Mouse (Mus musculus): Measurements from ENCODE around the gene Arhgap1. TPM values are rescaled to one million over a fixed set of nuclear protein-coding genes. Genes with fewer than 3 reads are reported as not detected.

Arhgap1 gene
- total RNA-seq, 2 experiments from 2014 or later = 53.3 to 58.3 TPM

DNA sequence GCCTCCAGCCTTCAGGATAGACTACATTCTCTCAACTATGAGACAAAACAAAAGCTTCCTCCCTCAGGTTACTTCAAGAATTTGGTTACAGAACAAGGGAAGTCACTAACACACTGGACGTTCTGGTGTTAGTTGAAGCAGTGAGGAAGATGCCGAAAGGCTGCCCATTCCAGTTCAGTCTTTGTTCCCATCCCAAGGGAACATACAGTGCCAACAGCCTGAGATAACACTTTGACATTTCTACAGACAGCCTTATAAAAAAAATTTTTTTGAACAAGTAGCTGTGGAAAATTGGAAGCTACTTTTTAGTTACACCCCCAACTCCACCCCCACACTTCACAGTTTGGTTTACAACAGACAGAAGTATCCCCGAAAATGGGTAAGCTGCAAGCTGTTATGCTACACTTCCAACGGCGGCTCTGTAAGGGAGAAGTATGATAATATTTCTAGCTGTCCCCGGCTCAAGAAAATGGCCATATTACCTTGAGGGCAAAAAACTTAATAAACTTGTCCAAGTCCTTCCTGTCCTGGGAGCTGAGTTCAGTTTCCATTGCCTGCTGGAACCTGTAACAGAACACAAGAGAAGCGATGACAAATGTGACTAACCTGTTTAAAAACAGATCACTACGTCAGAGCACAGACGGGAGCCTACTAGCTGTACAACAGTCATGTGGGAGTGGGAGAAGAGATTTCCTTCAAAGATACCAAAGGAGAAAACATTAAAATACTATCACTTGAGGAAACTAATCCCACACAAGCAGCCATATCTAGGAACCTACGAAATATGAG is 46.0 kb downstream of the Arhgap1 start:
- no peak for DNase-seq (ENCODE audit: low spot score in 2 of 2)

DNA sequence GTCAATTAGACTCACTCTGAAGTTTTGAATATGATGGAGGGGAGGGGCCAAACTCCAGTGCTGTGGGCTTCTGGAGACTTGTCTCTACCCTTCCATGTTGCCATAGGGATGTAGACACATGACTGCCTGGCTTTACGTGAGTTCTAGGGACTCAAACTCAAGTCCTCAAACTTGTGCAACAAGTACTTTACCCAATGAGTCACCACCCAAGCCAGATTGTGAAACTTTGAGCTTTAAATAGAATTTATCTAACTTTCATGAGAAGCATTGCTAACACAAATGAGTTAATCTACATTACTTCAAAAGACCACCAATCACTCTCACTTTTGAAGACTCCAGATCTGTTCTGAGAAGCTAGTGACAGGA is 46.5 kb downstream of the Arhgap1 start:
- DNase-seq (ENCODE audit: low spot score in 2 of 2) = no peak

DNA sequence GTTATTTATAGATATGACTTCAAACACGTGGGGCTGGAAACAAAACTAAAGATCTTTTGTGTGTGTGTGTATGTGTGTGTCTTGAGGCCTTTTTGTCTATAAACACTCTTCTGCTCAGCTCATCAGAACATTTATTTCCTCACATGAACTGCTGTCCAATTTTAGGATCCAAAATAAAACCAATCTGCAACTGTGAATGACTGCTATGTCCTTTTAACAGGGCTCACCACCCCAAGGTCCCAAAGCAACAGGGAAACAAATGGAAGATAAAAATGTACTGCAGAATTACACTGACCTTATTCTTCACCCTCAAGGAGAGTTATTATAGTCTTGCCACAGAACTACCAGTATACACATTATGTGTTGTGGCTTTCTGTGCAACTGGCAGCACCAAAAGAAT is 49.6 kb downstream of the Arhgap1 start:
- no peak for DNase-seq (ENCODE audit: low spot score in 2 of 2)

DNA sequence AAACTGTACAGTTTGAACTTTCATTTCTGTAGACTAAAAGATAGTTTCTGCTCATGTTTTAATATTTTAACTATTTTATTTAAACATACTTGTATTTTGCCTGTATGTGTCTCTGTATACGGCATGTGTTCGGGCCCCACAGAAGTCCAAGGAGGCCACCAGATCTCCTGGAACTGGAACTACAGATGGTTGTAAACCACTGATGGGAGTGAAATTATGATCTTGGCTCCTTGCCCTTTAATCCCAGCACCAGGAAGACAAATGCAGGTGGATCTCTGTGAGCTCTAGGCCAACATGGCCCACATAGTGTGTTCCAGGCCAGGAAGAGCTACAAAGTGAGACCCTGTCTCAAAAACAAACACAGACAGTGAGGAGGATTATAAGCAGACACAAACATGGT is 51.7 kb downstream of the Arhgap1 start:
- no peak for DNase-seq (ENCODE audit: low spot score in 2 of 2)

DNA sequence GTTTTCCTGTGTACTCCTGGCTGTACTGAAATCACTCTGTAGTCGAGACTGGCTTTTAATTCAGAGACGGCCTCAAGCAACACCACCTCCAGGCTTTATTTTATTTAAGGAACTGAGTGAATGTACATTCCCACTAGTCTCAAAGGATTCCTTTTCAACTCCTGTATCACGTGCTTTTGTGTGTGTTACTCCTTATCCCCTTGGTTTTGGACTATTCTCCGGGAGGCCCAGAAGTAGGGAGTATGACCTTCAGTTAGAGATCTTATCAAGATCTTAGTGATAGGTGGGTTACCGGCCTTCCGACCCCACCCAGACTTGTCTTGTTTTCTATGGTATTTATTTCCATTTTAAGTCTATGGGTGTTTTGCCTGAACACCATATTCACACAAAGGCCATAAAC is 56.1 kb downstream of the Arhgap1 start:
- DNase-seq (ENCODE audit: low spot score in 2 of 2) = no peak

DNA sequence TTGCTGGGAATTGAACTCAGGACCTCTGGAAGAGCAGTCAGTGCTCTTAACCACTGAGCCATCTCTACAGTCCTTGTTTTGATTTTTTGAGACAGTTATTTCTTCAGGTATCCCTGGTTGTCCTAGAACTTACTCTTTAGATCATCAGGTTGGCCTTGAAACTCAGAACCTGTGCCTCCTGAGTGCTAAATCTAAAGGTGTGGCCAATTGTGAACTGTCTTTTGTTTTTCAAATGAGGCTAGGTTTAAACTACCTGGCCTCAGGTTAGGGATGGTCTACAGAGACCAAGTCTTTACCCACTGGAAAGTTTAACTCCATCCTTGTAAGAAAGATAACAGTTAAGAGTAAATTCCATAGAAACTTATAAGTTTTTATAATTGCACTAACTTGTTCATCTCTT is 56.8 kb downstream of the Arhgap1 start:
- no peak for DNase-seq (ENCODE audit: low spot score in 2 of 2)

DNA sequence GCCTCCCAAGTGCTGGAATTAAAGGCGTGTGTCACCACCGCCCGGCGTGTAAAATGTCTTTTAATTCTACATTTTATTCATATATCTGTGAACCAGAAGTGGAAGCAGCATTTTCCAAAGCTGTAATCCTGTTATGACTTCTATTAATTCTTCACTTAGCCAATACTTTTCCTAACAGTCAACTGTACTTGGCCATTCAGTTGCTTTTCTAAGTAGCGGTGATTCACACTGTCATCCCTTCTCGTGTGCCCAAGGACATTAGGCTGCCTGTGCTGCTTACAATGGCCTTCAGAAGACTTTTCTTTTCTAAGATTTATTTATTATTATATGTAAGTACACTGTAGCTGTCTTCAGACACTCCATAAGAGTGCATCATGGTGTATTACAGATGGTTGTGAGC is 58.7 kb downstream of the Arhgap1 start:
- DNase-seq (ENCODE audit: low spot score in 2 of 2) = no peak

DNA sequence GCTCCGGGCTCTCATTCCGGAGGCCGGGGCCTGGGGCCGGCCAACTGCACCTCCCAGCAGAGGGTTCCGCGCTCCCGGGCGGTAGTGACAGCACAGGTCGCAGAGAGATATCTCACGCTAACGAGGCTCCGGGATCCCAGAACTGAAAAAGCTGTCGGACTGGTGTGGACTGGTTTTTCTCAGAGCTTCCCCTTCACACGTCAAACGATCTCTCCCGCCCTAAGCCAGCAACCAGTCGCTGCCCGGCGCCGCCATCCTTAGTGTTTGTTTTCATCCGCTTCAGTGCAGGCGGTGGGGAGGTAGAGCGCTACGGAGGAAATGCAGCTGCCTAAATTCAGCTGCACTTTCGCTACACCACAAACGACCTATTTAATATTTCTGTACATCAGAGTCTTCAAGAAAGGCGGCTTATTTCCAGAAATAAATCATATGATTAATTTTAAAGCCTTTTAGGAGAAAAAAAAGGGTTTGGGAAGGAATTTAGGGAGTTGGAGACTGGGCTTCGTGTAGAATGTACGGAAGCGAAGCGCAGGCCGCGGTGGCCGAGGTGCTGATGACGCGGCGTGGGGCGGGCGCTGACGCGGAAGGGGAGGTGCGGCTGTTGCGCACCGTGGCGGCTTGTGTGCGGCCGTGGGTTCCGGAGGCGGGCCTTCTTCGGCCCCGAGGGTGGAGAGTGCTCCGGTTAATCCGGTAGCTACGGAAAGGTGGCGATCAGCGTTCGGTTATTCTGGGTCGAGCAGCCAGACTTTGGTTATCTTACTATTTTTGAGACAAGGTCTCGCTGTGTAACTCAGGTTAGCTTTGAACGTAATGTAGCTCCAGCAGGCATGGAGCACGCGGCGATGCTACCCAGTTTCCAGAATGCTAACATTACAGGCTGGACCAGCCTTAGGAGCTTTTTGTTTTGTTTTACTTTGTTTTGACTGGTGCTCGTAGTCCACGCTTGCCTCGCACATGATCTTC is 60.9 kb downstream of the Arhgap1 start, which contains the start of the genes Atg13 and Harbi1:
Gene Atg13 (minus strand): TSS at position 305 of the 963 bp plus-strand sequence.
Gene Harbi1 (plus strand): TSS at position 581 of the 963 bp plus-strand sequence.
- peak; percentile 94 for DNase-seq (ENCODE audit: low spot score in 2 of 2)

DNA sequence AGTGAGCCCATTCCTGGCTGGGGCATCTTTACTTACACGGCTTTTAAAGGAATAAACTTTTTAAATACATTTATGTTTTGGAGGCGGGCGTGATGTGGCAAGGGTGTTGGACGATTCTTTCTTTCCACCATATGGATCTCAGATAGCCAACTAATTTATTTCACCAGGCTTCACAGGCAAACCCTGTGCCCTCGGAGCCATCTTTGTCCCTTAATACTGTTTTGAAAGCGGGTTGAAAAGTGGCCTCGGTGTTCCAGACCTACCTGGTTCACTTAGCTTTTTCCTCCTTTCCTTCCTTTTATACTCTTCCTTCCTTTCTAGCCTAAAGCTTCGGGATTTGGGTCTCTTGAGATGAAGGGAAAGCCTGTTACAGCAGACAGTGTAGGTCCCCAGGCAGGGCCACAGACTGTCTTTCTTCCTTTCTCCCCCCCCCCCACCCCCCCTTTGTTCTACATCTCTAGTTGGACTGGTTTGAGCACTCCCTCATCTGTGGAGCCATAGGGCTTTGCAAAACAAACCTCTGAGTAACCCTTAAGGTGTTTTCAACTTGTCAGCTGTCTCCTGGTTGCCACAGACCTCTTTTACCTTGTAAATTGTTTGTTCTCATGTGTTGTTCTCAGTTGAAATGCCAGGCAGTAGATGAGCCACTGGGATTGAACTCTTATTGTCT is 61.7 kb downstream of the Arhgap1 start:
- no peak for DNase-seq (ENCODE audit: low spot score in 2 of 2)

DNA sequence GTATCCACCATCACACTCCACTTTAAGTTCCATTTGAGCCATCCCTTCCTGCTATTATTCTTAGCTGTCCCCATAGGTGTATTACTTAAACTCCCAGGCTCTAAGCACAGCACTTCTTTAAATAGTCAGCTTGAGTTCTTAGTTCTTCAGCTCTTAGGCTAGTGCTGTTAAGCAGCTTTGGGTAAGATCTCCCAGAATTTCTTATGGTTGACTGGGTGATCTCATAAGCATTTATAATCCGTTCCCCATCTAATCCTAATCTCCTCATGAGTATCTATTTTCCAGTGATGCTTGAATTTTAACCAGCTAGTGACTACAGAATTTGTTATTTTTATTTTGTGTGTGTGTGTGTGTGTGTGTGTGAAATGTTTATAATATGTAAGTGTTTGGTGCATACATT is 65.3 kb downstream of the Arhgap1 start:
- DNase-seq (ENCODE audit: low spot score in 2 of 2) = no peak

DNA sequence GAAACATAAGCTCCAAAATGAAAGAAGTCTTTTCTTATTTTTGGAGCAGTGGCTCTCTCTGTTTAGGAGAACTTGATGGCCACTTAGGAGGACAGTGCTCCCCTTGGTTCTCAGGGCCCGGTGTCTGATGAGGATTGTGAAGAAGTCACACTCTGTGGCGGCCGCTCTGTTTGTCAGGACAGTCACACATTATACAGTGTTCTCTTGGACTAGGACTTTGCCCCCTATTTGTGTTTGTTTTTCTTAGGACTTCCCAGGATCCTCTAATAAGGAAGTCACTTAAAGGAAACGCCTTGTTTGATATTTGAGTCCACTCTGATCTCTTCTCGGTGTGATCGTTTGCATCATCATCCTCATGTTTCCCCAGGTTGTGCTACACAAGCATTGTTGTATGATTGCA is 68.6 kb downstream of the Arhgap1 start:
- DNase-seq (ENCODE audit: low spot score in 2 of 2) = no peak

Other genes starting within 250 kb of the Arhgap1 start
- 10 to 100 TPM; 15.0 to 16.4 TPM for gene 1110051M20Rik, start 205.2 kb upstream of the Arhgap1 start, total RNA-seq (2021)
- 1 to 10 TPM; 4.8 TPM for gene Lrp4, start 192.3 kb upstream of the Arhgap1 start, total RNA-seq (2021)
- 10 to 100 TPM; 32.6 to 35.1 TPM for gene Ckap5, start 123.1 kb upstream of the Arhgap1 start, total RNA-seq (2021)
- gene F2, start 13.4 kb upstream of the Arhgap1 start, total RNA-seq (2021) = under 1 TPM in 1 of 2 experiments, not detected in 1; 0.50 TPM
- gene Zfp408, start 69 bp upstream of the Arhgap1 start, total RNA-seq (2021) = 10 to 100 TPM; 10.4 to 13.2 TPM
- gene Atg13, start 60.7 kb downstream of the Arhgap1 start, total RNA-seq (2021) = 10 to 100 TPM; 33.5 to 64.5 TPM
- 1 to 10 TPM; 6.3 to 8.6 TPM for gene Harbi1, start 61.0 kb downstream of the Arhgap1 start, total RNA-seq (2021)
- gene Ambra1, start 80.3 kb downstream of the Arhgap1 start, total RNA-seq (2021) = 10 to 100 TPM; 32.1 to 34.2 TPM

Data from adrenal gland, adult 18-20 months (tissue).